Mouse (Mus musculus) C2C12 (cell line): ENCODE results near the gene Ppp1cb.

Experiments
- CTCF ChIP-seq: IDR thresholded peaks from one replicate; pipeline ENCODE4 v1.5.1; 2011; ENCODE audit not compliant: control insufficient read depth, insufficient read depth, insufficient read length
- MAX ChIP-seq: IDR thresholded peaks from one replicate; pipeline ENCODE4 v1.6.1; 2011; ENCODE audit warnings: mild to moderate bottlenecking, control low read depth
- MYOG ChIP-seq: IDR thresholded peaks from one replicate; pipeline ENCODE4 v1.6.1; 2011; ENCODE audit not compliant: control insufficient read depth, insufficient read length; ENCODE audit errors: extremely low read depth

DNA sequence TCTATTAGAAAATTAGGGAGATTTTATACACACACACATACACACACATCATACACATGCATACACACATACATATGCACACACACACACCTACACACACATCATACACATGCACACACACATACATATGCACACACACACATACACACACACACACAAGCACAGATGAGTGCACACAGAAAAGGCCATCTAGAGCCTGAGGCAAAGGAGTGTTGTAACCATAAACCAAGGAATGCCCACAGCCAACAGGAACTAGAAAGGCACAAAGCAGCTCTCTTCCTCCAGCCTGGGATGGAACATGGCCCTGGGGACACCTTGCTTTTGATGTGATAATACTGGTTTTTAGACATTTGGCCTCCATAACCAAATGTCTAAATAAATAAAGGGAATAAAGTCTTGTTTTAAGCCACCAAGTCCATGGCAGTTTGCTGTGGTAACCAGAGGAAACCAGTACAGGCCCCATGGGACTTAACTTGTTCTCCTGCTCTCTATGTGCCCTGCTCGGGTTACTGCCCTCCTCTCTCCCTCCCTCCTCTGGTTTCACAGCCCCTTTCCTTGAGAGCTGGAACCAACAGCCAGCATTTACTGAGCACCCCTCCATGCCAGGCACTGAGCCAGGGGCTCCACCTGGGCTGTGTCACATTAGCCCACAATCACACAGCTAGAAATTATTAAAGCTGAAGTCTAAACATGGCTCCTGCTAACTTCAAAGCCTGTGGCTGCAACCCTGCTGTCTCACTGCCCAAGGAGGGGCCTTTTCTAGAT lies 46.3 kb upstream of the Ppp1cb start:
- TF ChIP-seq MYOG, result no peak
- no peak for TF ChIP-seq CTCF
- TF ChIP-seq MAX, result no peak
